Mouse (Mus musculus) C2C12 (cell line): ENCODE results near the gene Rps5.

ENCODE experiments used
- CEBPB ChIP-seq: IDR thresholded peaks from one replicate; pipeline ENCODE4 v1.6.1; 2011; ENCODE audit warnings: low read depth, mild to moderate bottlenecking, control low read depth, moderate library complexity
- CTCF ChIP-seq: IDR thresholded peaks from one replicate; pipeline ENCODE4 v1.5.1; 2011; ENCODE audit not compliant: control insufficient read depth, insufficient read depth, insufficient read length
- MAX ChIP-seq: IDR thresholded peaks from one replicate; pipeline ENCODE4 v1.6.1; 2011; ENCODE audit warnings: mild to moderate bottlenecking, control low read depth
- MYOD1 ChIP-seq: IDR thresholded peaks from one replicate; pipeline ENCODE4 v1.6.1; 2011; ENCODE audit warnings: low read depth; ENCODE audit not compliant: control insufficient read depth, insufficient read length
- MYOG ChIP-seq: IDR thresholded peaks from one replicate; pipeline ENCODE4 v1.6.1; 2011; ENCODE audit not compliant: control insufficient read depth, insufficient read length; ENCODE audit errors: extremely low read depth
- USF1 ChIP-seq: IDR thresholded peaks from one replicate; pipeline ENCODE4 v1.6.1; 2011; ENCODE audit warnings: low read depth, mild to moderate bottlenecking, control low read depth, moderate library complexity

DNA sequence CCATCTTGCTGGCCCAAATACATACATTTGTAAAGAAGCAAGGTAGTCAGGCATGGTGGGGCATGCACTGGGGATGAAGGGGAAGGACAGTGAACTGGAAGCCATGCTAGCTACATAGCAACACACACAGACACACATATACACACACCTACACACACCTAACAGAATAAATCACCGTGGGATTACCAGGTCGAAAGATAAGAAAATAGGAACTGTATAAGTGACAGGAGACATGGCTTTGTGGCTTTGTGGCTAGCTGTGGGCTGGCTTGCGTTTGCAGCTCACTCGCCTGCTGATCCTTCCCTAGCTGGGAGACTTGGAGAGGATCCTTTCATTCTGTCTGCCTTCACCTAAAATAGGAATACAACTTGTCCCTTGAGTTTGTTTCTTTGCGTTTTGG is 20.6 kb upstream of the Rps5 start:
- TF ChIP-seq CTCF (no peak), MYOG (no peak), MYOD1 (no peak), CEBPB (no peak), USF1 (no peak), MAX (no peak)
